Mouse (Mus musculus) CH12.LX (cell line): Measurements from ENCODE around the gene Aco2. TPM values are rescaled to one million over a fixed set of nuclear protein-coding genes. Genes with fewer than 3 reads are reported as not detected.

Experiments
- DNase-seq: peaks from one replicate; pipeline ENCODE4 v3.0.0-alpha.2; 2013; ENCODE audit errors: extremely low read depth
- H3K27ac ChIP-seq: 2 replicates; pipeline ENCODE4 v1.5.1; 2012; ENCODE audit warnings: low read depth, mild to moderate bottlenecking, control low read depth, moderate library complexity; ENCODE audit not compliant: insufficient read depth
- H3K27me3 ChIP-seq: replicated peaks from 2 replicates; pipeline ENCODE3; 2012; ENCODE audit warnings: inconsistent platforms
- H3K36me3 ChIP-seq, 2 experiments: replicated peaks in 1 of 2; 2 replicates each; pipeline versions ENCODE3 to v1.6.1; 2012; ENCODE audit warnings: inconsistent platforms in 1 of 2, low read length in 1 of 2, mild to moderate bottlenecking in 1 of 2, mixed read lengths in 1 of 2, moderate library complexity in 1 of 2; ENCODE audit not compliant: control insufficient read depth in 1 of 2, insufficient read depth in 1 of 2
- H3K4me1 ChIP-seq, 2 experiments: 2 replicates each; pipeline ENCODE4 v1.6.1; 2012; ENCODE audit warnings: inconsistent platforms in 1 of 2, moderate library complexity in 1 of 2; ENCODE audit not compliant: insufficient read depth in 2 of 2, control insufficient read depth in 1 of 2
- H3K4me2 ChIP-seq: 2 replicates; pipeline ENCODE4 v1.6.1; 2012; ENCODE audit warnings: low read depth, mild to moderate bottlenecking, control low read depth; ENCODE audit not compliant: poor library complexity, insufficient read depth, severe bottlenecking
- H3K4me3 ChIP-seq, 3 experiments: fragments of 150-350 bp in 1 of 3; sonication (generic) in 1 of 3; replicated peaks in 1 of 3; 2 replicates each; pipeline versions ENCODE3 to v1.5.1; 2011 to 2012; ENCODE audit warnings: low read depth in 2 of 3, low read length in 2 of 3, mild to moderate bottlenecking in 2 of 3, moderate library complexity in 2 of 3, control low read depth in 1 of 3, improper control_type of control experiment in 1 of 3, inconsistent platforms in 1 of 3, mixed read lengths in 1 of 3; ENCODE audit not compliant: poor library complexity in 1 of 3
- H3K79me2 ChIP-seq: replicated peaks from 2 replicates; pipeline ENCODE4 v1.6.1; 2012; ENCODE audit warnings: mild to moderate bottlenecking, moderate library complexity; ENCODE audit not compliant: control insufficient read depth, poor library complexity, insufficient read depth, severe bottlenecking; ENCODE audit errors: extremely low read depth
- H3K9ac ChIP-seq: 2 replicates; pipeline ENCODE4 v1.6.1; 2012; ENCODE audit warnings: low read depth, mild to moderate bottlenecking, control low read depth, moderate library complexity; ENCODE audit not compliant: insufficient read depth
- H3K9me3 ChIP-seq: replicated peaks from 2 replicates; pipeline ENCODE3; 2012; ENCODE audit warnings: low read length, inconsistent platforms, mixed read lengths
- BHLHE40 ChIP-seq: IDR thresholded peaks from 2 replicates; pipeline ENCODE4 v1.6.1; 2011; ENCODE audit warnings: mild to moderate bottlenecking, low read depth, low read length, improper control_type of control experiment
- CHD1 ChIP-seq: IDR thresholded peaks from 2 replicates; pipeline ENCODE4 v1.6.1; 2012; ENCODE audit warnings: low read depth, low read length, improper control_type of control experiment, inconsistent platforms
- CHD2 ChIP-seq: IDR thresholded peaks from 2 replicates; pipeline ENCODE4 v1.6.1; 2011; ENCODE audit warnings: low read length, improper control_type of control experiment
- CTCF ChIP-seq, 2 experiments: IDR thresholded peaks in 1 of 2; conservative IDR thresholded peaks in 1 of 2; 2 replicates each; pipeline ENCODE4 v1.5.1; 2011 to 2012; ENCODE audit warnings: low read depth in 2 of 2, low read length in 2 of 2, improper control_type of control experiment in 1 of 2, inconsistent platforms in 1 of 2, mild to moderate bottlenecking in 1 of 2, moderate library complexity in 1 of 2
- E2F4 ChIP-seq: IDR thresholded peaks from 2 replicates; pipeline ENCODE4 v1.6.1; 2011; ENCODE audit warnings: low read depth, low read length, improper control_type of control experiment; ENCODE audit not compliant: insufficient replicate concordance
- ELF1 ChIP-seq: IDR thresholded peaks from 2 replicates; pipeline ENCODE4 v1.6.1; 2014; ENCODE audit warnings: low read depth, mild to moderate bottlenecking, inconsistent platforms, low read length, improper control_type of control experiment
- EP300 ChIP-seq: IDR thresholded peaks from 2 replicates; pipeline ENCODE4 v1.6.1; 2011; ENCODE audit warnings: low read length, improper control_type of control experiment
- HCFC1 ChIP-seq: IDR thresholded peaks from 2 replicates; pipeline ENCODE4 v1.6.1; 2012; ENCODE audit warnings: low read depth, mild to moderate bottlenecking, inconsistent platforms, low read length, improper control_type of control experiment
- IRF4 ChIP-seq: IDR thresholded peaks from 2 replicates; pipeline ENCODE4 v1.6.1; 2014; ENCODE audit warnings: low read depth, mild to moderate bottlenecking, inconsistent platforms, low read length, improper control_type of control experiment
- MAX ChIP-seq: IDR thresholded peaks from 2 replicates; pipeline ENCODE4 v1.6.1; 2011; ENCODE audit warnings: low read length, improper control_type of control experiment
- MAZ ChIP-seq: IDR thresholded peaks from 2 replicates; pipeline ENCODE4 v1.6.1; 2012; ENCODE audit warnings: low read depth, mild to moderate bottlenecking, inconsistent platforms, low read length, improper control_type of control experiment, moderate library complexity
- MEF2A ChIP-seq: IDR thresholded peaks from 2 replicates; pipeline ENCODE4 v1.6.1; 2014; ENCODE audit warnings: low read depth, mild to moderate bottlenecking, inconsistent platforms, low read length, improper control_type of control experiment, borderline replicate concordance
- MYC ChIP-seq: IDR thresholded peaks from 2 replicates; pipeline ENCODE4 v1.6.1; 2011; ENCODE audit warnings: low read depth, mild to moderate bottlenecking, improper control_type of control experiment, low read length
- NELFE ChIP-seq: IDR thresholded peaks from 2 replicates; pipeline ENCODE4 v1.6.1; 2011; ENCODE audit warnings: low read depth, low read length, improper control_type of control experiment
- NRF1 ChIP-seq: IDR thresholded peaks from 2 replicates; pipeline ENCODE4 v1.6.1; 2014; ENCODE audit warnings: low read depth, mild to moderate bottlenecking, inconsistent platforms, low read length, improper control_type of control experiment, moderate library complexity
- PAX5 ChIP-seq: IDR thresholded peaks from 2 replicates; pipeline ENCODE4 v1.6.1; 2012; ENCODE audit warnings: low read length, inconsistent platforms, mixed read lengths
- POLR2A ChIP-seq: IDR thresholded peaks from 2 replicates; pipeline ENCODE4 v1.6.1; 2011; ENCODE audit warnings: low read depth, mild to moderate bottlenecking, improper control_type of control experiment, low read length
- POLR2AphosphoS2 ChIP-seq: IDR thresholded peaks from 2 replicates; pipeline ENCODE4 v1.6.1; 2011; ENCODE audit warnings: low read depth, low read length, improper control_type of control experiment
- RCOR1 ChIP-seq: conservative IDR thresholded peaks from 2 replicates; pipeline ENCODE4 v1.6.1; 2012; ENCODE audit warnings: low read depth, mild to moderate bottlenecking, inconsistent platforms, low read length, improper control_type of control experiment
- SIN3A ChIP-seq: IDR thresholded peaks from 2 replicates; pipeline ENCODE4 v1.6.1; 2012; ENCODE audit warnings: low read length, improper control_type of control experiment, inconsistent platforms
- SMC3 ChIP-seq: IDR thresholded peaks from 2 replicates; pipeline ENCODE4 v1.6.1; 2011; ENCODE audit warnings: low read depth, low read length, improper control_type of control experiment
- TBP ChIP-seq: conservative IDR thresholded peaks from 2 replicates; pipeline ENCODE4 v1.6.1; 2011; ENCODE audit warnings: low read depth, low read length, improper control_type of control experiment
- USF1 ChIP-seq: IDR thresholded peaks from 2 replicates; pipeline ENCODE4 v1.6.1; 2014; ENCODE audit warnings: low read depth, mild to moderate bottlenecking, inconsistent platforms, low read length, improper control_type of control experiment
- USF2 ChIP-seq: conservative IDR thresholded peaks from 2 replicates; pipeline ENCODE4 v1.6.1; 2011; ENCODE audit warnings: low read depth, low read length, improper control_type of control experiment
- ZKSCAN1 ChIP-seq: IDR thresholded peaks from 2 replicates; pipeline ENCODE4 v1.6.1; 2012; ENCODE audit warnings: low read depth, inconsistent platforms, low read length, improper control_type of control experiment, borderline replicate concordance
- ZNF384 ChIP-seq: IDR thresholded peaks from 2 replicates; pipeline ENCODE4 v1.6.1; 2012; ENCODE audit warnings: low read depth, low read length, improper control_type of control experiment, inconsistent platforms
- dilution Hi-C: fragments of 300-500 bp; cut with MboI; formaldehyde crosslinking; loops from 2 replicates; pipeline ENCODE4 v1.14.3; 2020; ENCODE audit warnings: low sequenced_read_pairs; ENCODE audit not compliant: extremely low pct_unique_long_range_greater_than_20kb, extremely low pct_ligation_motif_present
- in situ Hi-C: fragments of 300-500 bp; cut with MboI; formaldehyde crosslinking; loops from 3 replicates; pipeline ENCODE4 v1.14.3; 2019; ENCODE audit warnings: low sequenced_read_pairs, low pct_ligation_motif_present, low pct_unique_long_range_greater_than_20kb, mixed read lengths
- polyA plus RNA-seq: library from polyadenylated mRNA; unstranded; fragments of >175 nt; gene quantifications from 2 replicates; pipeline ENCODE4 v1.2.1, GENCODE M21; 2012; ENCODE audit warnings: low read depth; ENCODE audit not compliant: insufficient read length
- total RNA-seq, 2 experiments: library from RNA; depleted of rRNA; stranded (reverse); fragments of 300-350 nt in 1 of 2; fragments of >200 nt in 1 of 2; gene quantifications; 2 replicates each; pipeline ENCODE4 v1.2.3; 2012 to 2014

The Aco2 gene
- total and polyA plus RNA-seq, 3 experiments, result 150 to 205 (median 190) TPM

DNA sequence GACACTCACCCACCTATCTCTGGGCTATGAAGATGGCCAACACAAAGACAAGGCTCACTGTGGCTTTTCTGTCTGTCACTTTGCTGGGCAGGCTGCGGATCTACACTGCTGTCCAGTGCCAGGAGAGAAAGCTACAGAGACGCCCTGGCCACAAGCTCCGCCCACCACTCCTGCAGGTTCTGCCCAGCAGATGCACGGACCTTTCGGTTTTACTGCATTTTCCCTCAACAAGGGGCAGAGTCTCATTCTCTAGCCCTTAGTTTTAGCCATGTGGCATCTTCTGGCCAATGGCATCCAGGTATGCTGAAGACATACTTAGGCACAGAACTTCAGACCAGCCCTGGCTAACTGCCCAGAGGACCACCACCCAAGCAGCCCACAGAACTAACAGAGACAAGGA lies 49.1 kb downstream of the Aco2 start:
- Histone ChIP-seq H3K4me2 (no peak overlapping the region), H3K4me3 (no peak overlapping the region), H3K9me3 (no peaks in the 10 kb centered on the region), H3K4me1 (peaks cover 16 to 34% of the 10 kb centered on the region in 2 experiments), H3K79me2 (peaks cover 27% of the 10 kb centered on the region), H3K36me3 (peaks cover 28 to 77% of the 10 kb centered on the region in 2 experiments), H3K27ac (no peak overlapping the region), H3K9ac (no peak overlapping the region), H3K27me3 (no peaks in the 10 kb centered on the region)
- no peak for DNase-seq
- TF ChIP-seq HCFC1 (no peak), SMC3 (no peak), E2F4 (no peak), USF1 (peak; percentile 3; the same call in 1 of the 2 replicates)
- in situ Hi-C loops, result loop anchor here (25.0 kb wide), 1 partner anchor 209 kb away; no protein-coding TSS in a partner anchor
- dilution Hi-C loops, result no loop called here

DNA sequence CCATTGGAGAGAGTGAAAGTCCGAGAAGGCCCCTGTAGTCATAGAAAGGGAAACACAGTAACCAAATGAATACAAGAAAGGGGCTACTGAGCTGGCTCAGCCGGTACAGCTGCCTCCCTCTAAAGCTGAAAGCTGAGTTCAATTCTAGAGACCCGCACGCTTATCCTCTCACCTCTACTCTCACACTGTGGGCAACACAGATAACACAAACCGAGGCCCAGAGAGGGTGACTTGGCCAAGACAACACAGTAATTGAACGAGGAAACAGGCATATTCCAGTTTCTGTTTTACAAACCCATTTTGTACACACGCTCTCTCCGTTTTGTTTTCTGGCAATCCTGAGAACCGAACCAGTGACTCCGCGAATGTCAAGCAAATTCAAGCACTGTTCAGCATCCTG lies 52.8 kb downstream of the Aco2 start:
- H3K79me2 ChIP-seq, result peaks cover 27% of the 10 kb centered on the region
- DNase-seq, result no peak
- H3K36me3 ChIP-seq, result peaks cover 9 to 41% of the 10 kb centered on the region in 2 experiments
- dilution Hi-C loops (no loop called here), in situ Hi-C loops (loop anchor here (25.0 kb wide), 1 partner anchor 213 kb away; no protein-coding TSS in a partner anchor)
- no peak overlapping the region for H3K27ac ChIP-seq
- peak overlapping the region; percentile 74 to 86 (median 76) for H3K4me3 ChIP-seq
- TF ChIP-seq CTCF (conservative IDR thresholded peaks at IDR 0.05 in 1 of 2, IDR thresholded peaks at IDR 0.05 in 1 of 2; ENCODE audit: low read depth in 2 of 2, low read length in 2 of 2) (no peak), CHD1 (no peak), BHLHE40 (no peak), POLR2AphosphoS2 (no peak), RCOR1 (no peak), PAX5 (no peak), SIN3A (no peak)
- H3K9ac ChIP-seq, result peak overlapping the region; percentile 57
- no peaks in the 10 kb centered on the region for H3K27me3 ChIP-seq
- H3K9me3 ChIP-seq, result no peaks in the 10 kb centered on the region
- H3K4me2 ChIP-seq, result peak overlapping the region; percentile 85
- peaks cover 22 to 60% of the 10 kb centered on the region in 2 experiments for H3K4me1 ChIP-seq

DNA sequence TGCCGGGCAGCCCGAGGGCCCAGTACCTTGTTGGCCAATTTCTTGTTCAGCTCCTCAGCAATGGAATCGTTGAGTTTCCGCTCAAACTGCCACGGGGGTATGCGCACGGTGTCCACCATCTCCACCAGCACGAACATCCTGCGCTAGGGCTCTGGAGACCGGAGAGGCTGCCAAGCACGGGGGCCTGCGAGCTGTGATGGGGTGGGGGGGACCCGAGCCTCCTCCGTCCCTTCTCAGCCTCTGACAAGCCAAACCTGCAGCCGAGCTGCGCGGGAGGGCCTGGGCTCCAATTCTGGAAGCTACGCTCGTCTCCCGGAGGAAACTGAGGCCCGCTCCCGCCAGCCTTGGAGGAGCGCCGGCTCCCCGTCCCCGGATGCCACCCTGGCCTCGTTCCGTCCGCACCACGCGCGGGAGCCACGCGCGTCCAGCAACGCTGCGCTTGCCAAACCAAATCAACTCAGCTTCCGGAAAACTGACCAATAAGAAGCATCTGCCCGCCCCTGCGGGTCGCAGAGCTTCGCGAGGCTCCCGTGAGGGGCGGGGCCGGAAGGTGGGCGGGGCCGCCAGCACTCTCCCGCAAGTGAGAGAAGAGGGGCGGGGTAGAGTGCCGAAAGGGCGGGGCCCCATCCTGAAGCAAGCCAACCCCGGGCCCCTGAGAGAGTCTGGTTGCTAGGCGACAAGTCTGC lies 53.8 kb downstream of the Aco2 start, which contains the start of gene Polr3h:
Gene Polr3h, minus strand, starts transcription at position 481 of the 686 bp plus-strand sequence.
- Histone ChIP-seq H3K9ac (peak within 1 kb of the TSS; percentile 57), H3K79me2 (peaks cover 27% of the 10 kb centered on the region), H3K4me2 (peak within 1 kb of the TSS; percentile 85), H3K36me3 (peaks cover 9 to 33% of the 10 kb centered on the region in 2 experiments), H3K4me3 (peak within 1 kb of the TSS; percentile 74 to 86 (median 76)), H3K4me1 (peaks cover 22 to 60% of the 10 kb centered on the region in 2 experiments), H3K27ac (0 out of 2 replicates have a peak within 1 kb of the TSS, but pooled peaks have one; percentile 20), H3K27me3 (no peaks in the 10 kb centered on the region), H3K9me3 (no peaks in the 10 kb centered on the region)
- DNase-seq, result peak; percentile 97
- in situ Hi-C loops, result no loop called here
- dilution Hi-C loops, result no loop called here
- peak; percentile 65 for TF ChIP-seq BHLHE40
- TF ChIP-seq NRF1, result peak; percentile 23; the same call in 1 of the 2 replicates
- no peak for TF ChIP-seq USF2
- TF ChIP-seq CHD2, result peak; percentile 96
- TF ChIP-seq NELFE, result peak; percentile 55; the same call in 1 of the 2 replicates
- TF ChIP-seq TBP, result 0 out of 2 replicates have a peak, but pooled peaks have one; percentile 33
- no peak for TF ChIP-seq IRF4
- peak; percentile 63; the same call in 1 of the 2 replicates for TF ChIP-seq MAZ
- TF ChIP-seq POLR2A, result peak; percentile 91
- TF ChIP-seq MEF2A, result peak; percentile 33; the same call in 1 of the 2 replicates
- TF ChIP-seq HCFC1, result peak; percentile 74
- TF ChIP-seq MAX, result peak; percentile 96
- no peak for TF ChIP-seq ZKSCAN1
- no peak for TF ChIP-seq ZNF384
- no peak for TF ChIP-seq EP300
- TF ChIP-seq CHD1, result no peak
- TF ChIP-seq MYC, result peak; percentile 93
- TF ChIP-seq ELF1, result peak; percentile 92
